Mouse (Mus musculus): ENCODE measurements around the gene Scmh1.

Gene Scmh1

GRCm38 (mm10) chr4:120405806-120406638, 941 bp downstream of the Scmh1 start:
- DNase-seq: no peak

GRCm38 (mm10) chr4:120406639-120407273, 1.7 kb downstream of the Scmh1 start:
- no peak for DNase-seq

- DNase-seq: no peak
These were observed 13.0 kb downstream of the Scmh1 start for GRCm38 (mm10) chr4:120418053-120418452.

GRCm38 (mm10) chr4:120420193-120420592, 15.1 kb downstream of the Scmh1 start:
- no peak for DNase-seq

GRCm38 (mm10) chr4:120420685-120421084, 15.6 kb downstream of the Scmh1 start:
- DNase-seq: no peak

GRCm38 (mm10) chr4:120430601-120431000, 25.5 kb downstream of the Scmh1 start:
- DNase-seq: no peak

GRCm38 (mm10) chr4:120432599-120433373, 27.7 kb downstream of the Scmh1 start:
- no peak for DNase-seq

GRCm38 (mm10) chr4:120461741-120462140, 56.7 kb downstream of the Scmh1 start:
- no peak for DNase-seq

GRCm38 (mm10) chr4:120472946-120473345, 67.9 kb downstream of the Scmh1 start:
- no peak for DNase-seq

GRCm38 (mm10) chr4:120487707-120488106, 82.6 kb downstream of the Scmh1 start:
- DNase-seq: no peak

- DNase-seq: no peak
These were observed 101.9 kb downstream of the Scmh1 start for GRCm38 (mm10) chr4:120506955-120507354.

GRCm38 (mm10) chr4:120511203-120511602, 106.1 kb downstream of the Scmh1 start:
- DNase-seq: no peak

GRCm38 (mm10) chr4:120514366-120514765, 109.3 kb downstream of the Scmh1 start:
- DNase-seq: no peak

GRCm38 (mm10) chr4:120516491-120516890, 111.4 kb downstream of the Scmh1 start:
- DNase-seq: no peak

- no peak for DNase-seq
These were observed 111.8 kb downstream of the Scmh1 start for GRCm38 (mm10) chr4:120516907-120517306.

GRCm38 (mm10) chr4:120517335-120517734, 112.3 kb downstream of the Scmh1 start:
- DNase-seq: no peak

GRCm38 (mm10) chr4:120521761-120522160, 116.7 kb downstream of the Scmh1 start:
- DNase-seq: no peak

GRCm38 (mm10) chr4:120522351-120522750, 117.3 kb downstream of the Scmh1 start:
- no peak for DNase-seq

GRCm38 (mm10) chr4:120523092-120523491, 118.0 kb downstream of the Scmh1 start:
- DNase-seq: no peak

GRCm38 (mm10) chr4:120528171-120528570, 123.1 kb downstream of the Scmh1 start:
- DNase-seq: no peak

- no peak for DNase-seq
These were observed 126.9 kb downstream of the Scmh1 start, which contains the start of gene Slfnl1 for GRCm38 (mm10) chr4:120531986-120532385. Gene Slfnl1 (plus strand): TSS chr4:120532231.

- no peak for DNase-seq
These were observed 133.6 kb downstream of the Scmh1 start for GRCm38 (mm10) chr4:120538664-120539063.

- no peak for DNase-seq
These were observed 139.8 kb downstream of the Scmh1 start for GRCm38 (mm10) chr4:120544896-120545295.
